Mouse (Mus musculus): ENCODE measurements around the gene Tmprss4. TPM values are rescaled to one million over a fixed set of nuclear protein-coding genes. Genes with fewer than 3 reads are reported as not detected.

Tmprss4 gene
- total RNA-seq, 2 experiments from 2014 or later, result not detected

GRCm38 (mm10) chr9:45196125-45196830 is 7.6 kb downstream of the Tmprss4 start:
- DNase-seq, result no peak

DNA sequence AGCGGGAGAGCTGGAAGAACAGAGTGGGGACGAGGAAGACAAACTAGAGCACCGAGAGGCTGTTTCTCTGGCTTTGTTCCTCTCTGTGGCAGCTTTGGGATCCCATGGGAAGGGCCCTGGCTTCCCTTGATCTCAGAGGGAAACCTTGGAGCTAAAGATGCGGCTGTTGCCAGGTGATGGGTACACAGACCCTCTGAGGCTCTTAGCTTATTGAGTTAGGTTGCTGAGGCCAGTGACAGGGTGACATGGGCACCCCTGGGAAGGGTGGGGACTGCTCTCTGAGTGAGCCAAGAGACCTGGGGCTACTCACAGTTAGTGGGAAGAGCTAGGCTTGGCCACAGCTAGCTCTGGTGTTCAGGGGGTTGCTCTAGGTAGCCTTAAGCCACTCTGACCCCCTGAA is 8.4 kb downstream of the Tmprss4 start:
- DNase-seq, result no peak

DNA sequence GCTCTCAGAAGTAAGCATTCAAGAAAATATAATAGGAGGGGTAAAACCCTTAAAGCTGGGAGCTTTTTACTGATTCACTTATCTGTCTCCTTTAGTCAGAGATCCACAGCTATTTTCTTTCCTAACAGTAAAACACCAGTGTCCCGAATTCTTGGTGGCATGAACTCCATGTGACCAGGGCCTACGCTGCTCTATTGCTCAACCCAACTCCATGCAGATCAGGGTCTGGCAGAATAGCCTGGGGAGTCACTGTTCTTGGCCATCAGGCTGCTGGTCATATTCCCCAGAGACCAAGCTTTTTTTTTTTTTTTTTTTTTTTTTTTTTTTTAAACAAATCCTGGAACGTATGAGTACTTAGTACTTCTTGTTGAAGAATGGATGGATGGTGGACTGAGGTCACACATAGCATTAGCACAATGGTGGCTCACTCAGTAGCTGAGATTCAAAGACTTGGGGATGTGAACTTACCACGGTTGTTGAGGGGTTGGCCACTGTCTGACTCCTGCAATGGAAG is 14.2 kb downstream of the Tmprss4 start:
- DNase-seq, result no peak

- DNase-seq, result no peak
These were observed 15.0 kb downstream of the Tmprss4 start for GRCm38 (mm10) chr9:45188570-45189563.

GRCm38 (mm10) chr9:45185250-45185649 is 18.6 kb downstream of the Tmprss4 start:
- DNase-seq, result no peak

- no peak for DNase-seq
These were observed 20.6 kb downstream of the Tmprss4 start for GRCm38 (mm10) chr9:45183266-45183665.

DNA sequence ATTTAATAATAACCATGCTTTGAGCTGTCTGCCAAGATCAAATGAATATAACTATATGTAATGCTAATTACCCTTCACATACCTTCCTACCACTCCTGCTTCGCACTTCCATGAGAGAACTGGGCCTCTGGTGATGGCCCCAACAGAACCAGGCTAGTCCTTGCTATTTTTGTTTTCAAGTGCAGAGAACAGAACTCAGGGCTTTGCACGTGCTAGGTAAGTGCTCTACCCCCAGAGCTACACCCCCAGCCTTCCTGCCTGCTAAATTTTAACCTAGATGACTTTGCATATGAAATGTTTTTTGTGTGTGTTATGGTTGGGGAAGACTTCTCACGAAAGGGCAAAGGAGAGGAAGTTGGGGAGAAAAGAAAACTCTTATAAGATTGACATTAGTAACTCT is 21.4 kb downstream of the Tmprss4 start:
- no peak for DNase-seq

DNA sequence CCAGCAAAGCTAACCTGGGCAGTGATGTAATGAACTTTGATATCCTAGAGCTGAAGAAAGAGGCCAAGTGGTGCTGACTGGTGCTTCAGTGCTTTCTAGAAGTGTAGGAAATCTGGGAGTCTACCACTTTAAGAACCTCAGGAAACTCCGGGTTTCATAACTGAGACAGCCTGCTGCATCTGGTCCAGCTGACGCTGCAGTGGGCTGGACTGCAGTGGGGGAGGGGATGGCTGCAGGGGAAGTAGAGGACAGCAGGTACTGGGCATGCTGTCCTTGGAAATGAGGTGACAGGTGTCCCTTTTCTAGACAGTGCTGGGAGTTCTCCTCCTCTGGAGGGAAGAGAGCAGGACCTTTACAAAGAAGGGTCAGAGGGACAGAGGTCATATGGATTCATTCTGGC is 22.1 kb downstream of the Tmprss4 start, which contains the start of gene BC049352:
BC049352 (plus strand) TSS at position 238 of the 400 bp plus-strand sequence.
- peak; percentile 28 for DNase-seq

DNA sequence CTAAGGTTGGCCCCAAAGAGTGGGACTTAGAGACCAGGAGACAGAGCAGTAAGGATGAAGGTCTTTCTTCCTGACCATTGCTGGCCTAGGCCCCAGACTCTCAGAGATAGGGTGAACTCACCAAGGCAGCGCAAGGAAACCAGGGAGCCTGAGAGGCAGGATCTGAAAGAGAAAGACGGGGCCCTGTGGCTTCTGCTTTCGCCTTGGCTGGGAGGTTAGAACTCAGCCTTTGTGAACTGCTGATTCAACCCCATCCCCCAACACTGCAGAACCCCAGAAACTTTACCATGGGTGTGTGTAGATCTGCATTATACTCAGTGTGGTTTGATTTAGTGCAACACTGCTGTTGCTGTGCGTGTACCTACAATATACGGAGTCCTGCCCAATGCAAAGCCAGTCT is 24.6 kb downstream of the Tmprss4 start:
- DNase-seq, result no peak

DNA sequence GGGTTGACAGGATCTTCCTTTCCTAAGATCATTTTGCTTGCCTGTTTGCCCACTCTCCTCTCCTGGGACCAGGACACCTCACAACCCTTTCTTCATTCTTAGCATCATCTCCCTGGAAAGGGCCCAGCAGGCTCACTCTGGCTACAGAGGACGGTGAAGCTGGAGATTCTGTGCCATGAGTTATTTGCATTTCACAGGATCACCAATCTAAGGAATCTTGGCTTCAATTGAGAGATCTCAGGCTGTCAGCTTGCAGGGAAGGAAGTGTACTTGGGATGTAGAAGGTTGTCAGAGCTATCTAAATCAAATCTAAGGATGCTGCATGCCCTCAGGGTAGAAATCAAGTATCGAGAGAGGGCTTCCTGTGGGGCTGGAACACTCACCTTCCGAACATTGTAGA is 30.4 kb downstream of the Tmprss4 start:
- DNase-seq, result no peak

- no peak for DNase-seq
These were observed 32.8 kb downstream of the Tmprss4 start for GRCm38 (mm10) chr9:45171073-45171610.

- DNase-seq, result no peak
These were observed 33.7 kb downstream of the Tmprss4 start for GRCm38 (mm10) chr9:45170150-45170549.

DNA sequence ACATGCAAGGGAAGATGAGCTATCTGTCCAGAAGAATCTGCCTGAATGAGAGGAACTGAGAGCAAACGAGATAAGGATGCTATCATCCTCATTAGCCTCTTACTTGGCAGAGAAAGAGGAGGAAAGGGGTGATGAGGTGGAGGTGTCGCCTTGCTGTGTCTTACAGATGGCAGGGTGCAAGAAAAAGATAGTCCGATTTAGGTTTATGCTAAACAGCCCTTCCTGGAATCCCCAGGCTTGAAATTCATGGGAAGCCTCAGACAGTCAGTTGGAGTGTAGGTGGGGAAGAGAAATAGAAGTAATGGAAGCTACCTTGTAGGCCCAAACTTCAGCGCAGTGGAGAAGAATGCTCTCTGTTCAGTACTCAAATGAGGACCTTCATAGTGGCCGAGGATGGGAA is 36.0 kb downstream of the Tmprss4 start:
- DNase-seq, result no peak

DNA sequence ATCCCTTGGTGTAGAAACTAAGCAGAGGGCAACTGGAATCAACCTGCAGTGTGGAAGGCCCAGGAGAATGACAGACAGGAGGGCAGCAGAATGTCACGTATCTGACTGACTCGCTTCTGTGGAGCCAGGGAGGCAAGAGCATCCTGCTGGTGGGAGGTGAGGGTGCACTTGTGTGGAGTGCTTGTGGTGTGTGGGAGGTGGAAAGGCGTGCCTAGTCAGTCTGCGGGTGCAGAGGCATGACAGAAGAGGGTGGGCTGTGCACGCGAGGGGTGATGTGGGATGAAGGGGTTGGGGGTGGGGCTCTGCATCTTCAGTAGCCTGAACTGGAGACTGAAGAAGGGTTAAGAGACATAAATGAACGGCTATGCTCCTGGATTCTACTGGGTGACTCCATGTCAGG is 50.5 kb downstream of the Tmprss4 start:
- no peak for DNase-seq

GRCm38 (mm10) chr9:45150933-45151332 is 53.0 kb downstream of the Tmprss4 start:
- DNase-seq, result no peak

DNA sequence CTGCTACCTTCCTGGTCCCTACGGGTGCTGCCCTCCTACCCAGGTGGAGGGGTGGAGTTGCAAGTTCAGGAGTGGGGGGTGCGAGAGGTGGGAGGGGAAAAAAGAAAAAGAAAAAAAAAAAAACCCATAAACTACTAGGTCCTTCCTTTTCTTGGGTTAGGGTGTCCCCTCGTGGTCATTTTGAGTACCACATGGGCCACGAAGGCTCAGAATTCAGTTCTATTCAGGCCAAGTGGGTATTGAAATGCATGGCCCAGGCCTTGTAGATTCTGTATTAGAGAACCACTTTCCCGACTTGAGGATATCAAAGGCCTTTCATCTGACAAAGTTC is 57.7 kb downstream of the Tmprss4 start:
- no peak for DNase-seq

DNA sequence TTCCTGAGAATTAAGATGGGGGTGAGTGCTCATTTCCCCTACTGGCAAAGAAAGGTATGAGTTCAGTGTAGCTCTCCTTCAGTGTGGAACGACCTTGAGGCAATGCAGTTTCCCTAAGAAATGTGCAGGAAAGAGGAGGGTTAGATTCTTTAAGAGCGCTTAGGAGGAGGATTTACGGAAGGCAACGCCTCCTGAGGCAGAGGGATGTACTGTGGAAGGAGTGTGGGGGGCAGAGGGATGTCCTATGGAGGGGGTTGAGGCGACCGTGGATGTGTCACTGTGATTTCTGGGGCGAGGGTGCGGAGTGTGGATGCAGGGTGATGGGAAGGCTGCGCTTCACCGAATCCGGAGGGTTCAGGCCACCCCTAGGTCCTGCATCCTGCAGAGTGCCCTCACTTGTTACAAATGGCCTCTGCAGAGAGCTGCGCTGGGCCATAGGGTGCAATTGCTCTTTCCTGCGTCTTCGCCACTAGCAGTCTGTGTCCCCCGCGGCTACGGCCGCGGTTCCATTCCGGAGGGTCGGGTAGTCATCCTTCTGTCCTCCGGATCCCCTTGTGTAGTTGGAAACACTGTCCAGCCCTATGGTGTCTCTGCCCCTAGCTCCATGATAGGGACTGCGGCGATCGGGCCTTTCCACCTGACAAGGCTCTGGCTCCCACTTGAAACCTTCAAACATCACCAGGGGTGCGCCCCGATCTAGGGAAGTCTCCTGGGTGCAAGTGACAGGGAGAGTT is 58.2 kb downstream of the Tmprss4 start:
- no peak for DNase-seq

- DNase-seq, result peak; percentile 41
These were observed 61.2 kb downstream of the Tmprss4 start for GRCm38 (mm10) chr9:45142686-45143085.

DNA sequence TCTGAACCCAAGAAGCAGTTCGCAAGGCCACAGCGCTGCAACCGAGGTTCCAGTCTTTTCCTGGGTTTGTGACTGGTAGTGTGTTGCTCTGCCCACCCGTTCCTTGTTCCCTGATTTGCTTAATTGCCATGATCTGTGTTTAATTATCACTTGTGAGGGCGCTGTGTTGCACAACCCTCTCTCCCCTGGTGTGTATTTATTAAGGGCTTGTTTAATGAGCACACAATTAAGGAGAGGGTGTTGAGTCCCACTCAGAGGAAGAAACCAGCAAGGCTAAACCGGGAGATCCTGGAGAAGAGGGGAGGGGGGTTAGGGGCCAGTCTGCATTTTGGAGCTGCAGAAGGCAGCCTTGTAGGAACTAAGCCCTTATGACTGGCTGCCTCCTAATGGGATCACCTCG is 62.9 kb downstream of the Tmprss4 start:
- DNase-seq, result no peak

DNA sequence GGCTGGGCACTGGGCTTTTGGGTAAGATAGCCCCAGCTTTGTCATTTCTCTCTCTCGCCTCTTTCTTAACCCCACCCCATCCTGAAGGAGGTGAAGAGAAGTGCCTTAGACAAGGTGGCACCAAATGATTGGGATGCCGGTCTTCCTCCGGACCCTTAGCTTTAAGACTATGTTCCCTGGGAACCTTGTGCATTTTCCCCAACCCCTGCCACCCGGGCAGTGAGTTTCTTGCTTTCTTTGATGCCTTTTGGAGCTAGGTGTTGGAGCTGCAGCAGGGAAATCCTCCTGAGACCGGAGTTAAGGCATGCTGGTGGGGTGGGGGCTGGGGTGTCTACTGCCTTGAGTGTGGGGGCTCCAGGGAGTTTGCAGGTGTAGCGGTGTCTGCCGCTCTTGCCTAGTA is 64.8 kb downstream of the Tmprss4 start:
- DNase-seq, result no peak

- peak; percentile 81 for DNase-seq
These were observed 65.5 kb downstream of the Tmprss4 start, which contains the start of gene Scn4b for GRCm38 (mm10) chr9:45138191-45139032. Gene Scn4b, plus strand, starts transcription at chr9:45138395.

Data from gastrocnemius, postnatal 25 days (tissue).